Mouse (Mus musculus): ENCODE measurements around the gene Dnah7b.
"Not testable (repeated sequence)": the region's sequence is repeated elsewhere in the genome, so short reads cannot be mapped to it uniquely, and the experiment has no call there.

Dnah7b gene

GRCm38 (mm10) chr1:46066015-46066414 is at the start of gene Dnah7b:
Dnah7b (plus strand) TSS chr1:46066315.
- no peak for DNase-seq

- peak; percentile 19 for DNase-seq
These were observed 47.6 kb upstream of the Dnah7b start for GRCm38 (mm10) chr1:46018382-46018977.

GRCm38 (mm10) chr1:46022262-46022661 is 43.9 kb upstream of the Dnah7b start:
- no peak for DNase-seq

- no peak for DNase-seq
These were observed 34.0 kb upstream of the Dnah7b start for GRCm38 (mm10) chr1:46031993-46032555.

- no peak for DNase-seq
These were observed 17.9 kb upstream of the Dnah7b start for GRCm38 (mm10) chr1:46048188-46048587.

- peak; percentile 53 for DNase-seq
These were observed 553 bp downstream of the Dnah7b start for GRCm38 (mm10) chr1:46066484-46067251.

GRCm38 (mm10) chr1:46068787-46069186 is 2.7 kb downstream of the Dnah7b start:
- DNase-seq, result not testable (repeated sequence)

GRCm38 (mm10) chr1:46077891-46078290 is 11.8 kb downstream of the Dnah7b start:
- no peak for DNase-seq

GRCm38 (mm10) chr1:46100484-46100883 is 34.4 kb downstream of the Dnah7b start:
- DNase-seq, result no peak

GRCm38 (mm10) chr1:46112606-46113005 is 46.5 kb downstream of the Dnah7b start:
- DNase-seq, result not testable (repeated sequence)

GRCm38 (mm10) chr1:46117179-46117578 is 51.1 kb downstream of the Dnah7b start:
- DNase-seq, result not testable (repeated sequence)

GRCm38 (mm10) chr1:46128058-46128457 is 61.9 kb downstream of the Dnah7b start:
- no peak for DNase-seq

- DNase-seq, result not testable (repeated sequence)
These were observed 130.7 kb downstream of the Dnah7b start for GRCm38 (mm10) chr1:46196835-46197234.

GRCm38 (mm10) chr1:46201169-46201568 is 135.1 kb downstream of the Dnah7b start:
- DNase-seq, result not testable (repeated sequence)

- DNase-seq, result not testable (repeated sequence)
These were observed 144.0 kb downstream of the Dnah7b start for GRCm38 (mm10) chr1:46210014-46210588.

- DNase-seq, result not testable (repeated sequence)
These were observed 156.6 kb downstream of the Dnah7b start for GRCm38 (mm10) chr1:46222704-46223103.

GRCm38 (mm10) chr1:46226136-46226535 is 160.0 kb downstream of the Dnah7b start:
- not testable (repeated sequence) for DNase-seq

- not testable (repeated sequence) for DNase-seq
These were observed 202.7 kb downstream of the Dnah7b start for GRCm38 (mm10) chr1:46268841-46269240.

- no peak for DNase-seq
These were observed 205.8 kb downstream of the Dnah7b start for GRCm38 (mm10) chr1:46271927-46272326.

- DNase-seq, result not testable (repeated sequence)
These were observed 212.2 kb downstream of the Dnah7b start for GRCm38 (mm10) chr1:46278057-46278910.

GRCm38 (mm10) chr1:46278911-46279565 is 212.9 kb downstream of the Dnah7b start:
- not testable (repeated sequence) for DNase-seq

GRCm38 (mm10) chr1:46294451-46294850 is 228.3 kb downstream of the Dnah7b start:
- not testable (repeated sequence) for DNase-seq

All from liver (tissue).